Mouse (Mus musculus): ENCODE measurements around the gene Gab2.

DNA sequence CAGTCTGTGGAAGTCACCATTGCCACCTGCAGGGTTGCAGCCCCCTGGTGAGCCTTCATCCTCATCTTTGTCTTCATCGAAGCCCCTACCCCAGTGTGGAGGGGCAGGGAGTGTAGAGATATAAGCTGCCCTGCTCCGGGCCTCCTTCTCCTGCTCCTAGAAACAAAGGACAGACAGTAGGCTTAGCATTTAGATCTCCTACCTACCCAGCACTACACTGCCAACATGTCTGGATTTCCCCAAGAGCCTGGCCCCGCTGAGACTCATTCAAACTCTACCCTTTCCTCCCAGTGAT is 228.9 kb downstream of the Gab2 start:
- TF ChIP-seq ZC3H11A (IDR thresholded peaks at IDR 0.05; ENCODE audit: borderline replicate concordance, low read depth, low read length) (no peak), MAFK (IDR thresholded peaks at IDR 0.05; ENCODE audit: insufficient read depth, low read depth, low read length) (no peak), CHD2 (IDR thresholded peaks at IDR 0.05; ENCODE audit: low read depth, low read length) (no peak), HCFC1 (IDR thresholded peaks at IDR 0.05; ENCODE audit: borderline replicate concordance, insufficient read depth, low read length) (no peak), ZNF384 (IDR thresholded peaks at IDR 0.05; ENCODE audit: low read depth, low read length) (no peak)

All from ES-E14 (cell line).